Mouse (Mus musculus): ENCODE data around the gene Dtd1. TPM values are rescaled to one million over a fixed set of nuclear protein-coding genes. Genes with fewer than 3 reads are reported as not detected.

Gene Dtd1
- total RNA-seq, 2 experiments from 2014 or later: 11.7 TPM

- intact Hi-C loops (cut with DNase I): no loop called here
- no peak for DNase-seq
Observed at GRCm38 (mm10) chr2:144807766-144808754, 208.4 kb downstream of the Dtd1 start.

Small RNA genes within 50 kb of the gene (microRNA-seq; reads per million reads assigned to microRNA genes)
- gene Gm24823: 0 reads per million in 2 experiments

Other genes with a start within 250 kb of the Dtd1 start
- gene Kat14, start 230.9 kb upstream of the Dtd1 start, total RNA-seq (2021): 10 to 100 TPM; 23.7 to 25.0 TPM
- 1 to 10 TPM; 6.1 to 9.5 TPM for gene Pet117, start 230.9 kb upstream of the Dtd1 start, total RNA-seq (2021)
- 1 to 10 TPM; 1.2 TPM for gene Dzank1, start 72.5 kb upstream of the Dtd1 start, total RNA-seq (2021)
- gene Polr3f, start 72.2 kb upstream of the Dtd1 start, total RNA-seq (2021): 10 to 100 TPM; 12.5 to 14.1 TPM
- 10 to 100 TPM; 11.8 to 12.8 TPM for gene Rbbp9, start 49.0 kb upstream of the Dtd1 start, total RNA-seq (2021)
- gene Sec23b, start 43.7 kb upstream of the Dtd1 start, total RNA-seq (2021): 10 to 100 TPM; 22.5 to 25.1 TPM
- gene Smim26, start 5.8 kb upstream of the Dtd1 start, total RNA-seq (2021): 10 to 100 TPM; 67.6 to 74.6 TPM
- not detected for gene Scp2d1, start 223.8 kb downstream of the Dtd1 start, total RNA-seq (2021)